8 mouse cellular contexts compared by ENCODE assay signal in genomic region chr10:111166057-111166841, GRCm38 (mm10). TPM values are rescaled to one million over a fixed set of nuclear protein-coding genes. Genes with fewer than 3 reads are reported as not detected.
DNase-seq lines count a peak whose midpoint lies in the region; ATAC-seq lines count a peak whose summit lies in the region.

No protein-coding gene starts in this region.

- no peak for ATAC-seq in heart, embryonic 15.5 days (replicated peaks; ENCODE audit: insufficient number of reproducible peaks, insufficient read depth, low FRiP score, low read depth)
- no peak for ATAC-seq in hindbrain, embryonic 12.5 days (ENCODE audit: low FRiP score)
- ATAC-seq in midbrain, embryonic 11.5 days (ENCODE audit: low FRiP score) = no peak

- 43% methylated on average over 4 of the region's 4 CpGs for WGBS in heart, embryonic 15.5 days
- 52% methylated on average over 4 of the region's 4 CpGs for WGBS in hindbrain, embryonic 12.5 days
- 53% methylated on average over 4 of the region's 4 CpGs for WGBS in midbrain, embryonic 11.5 days

- H3K36me3 ChIP-seq in heart, embryonic 15.5 days = no peaks in the 10 kb centered on the region
- H3K36me3 ChIP-seq in hindbrain, embryonic 12.5 days = no peaks in the 10 kb centered on the region
- no peaks in the 10 kb centered on the region for H3K36me3 ChIP-seq in midbrain, embryonic 11.5 days (ENCODE audit: control insufficient read depth, insufficient read depth, low read length)

- DNase-seq in heart, postnatal 36 days = no peak
- DNase-seq in Muller cell, postnatal 12 days (ENCODE audit: inconsistent ontology term) = peak; percentile 41
- DNase-seq in midbrain, embryonic 11.5 days (ENCODE audit: low spot score, missing footprints) = peak; percentile 76
- no peak for DNase-seq in adrenal gland, adult 2 months
- DNase-seq in layer of hippocampus, postnatal 14 days (ENCODE audit: low spot score in 2 of 2) = no peak
- DNase-seq in kidney, adult 8-10 months = no peak

- H3K27me3 ChIP-seq in heart, embryonic 15.5 days = no peaks in the 10 kb centered on the region
- H3K27me3 ChIP-seq in hindbrain, embryonic 12.5 days = no peaks in the 10 kb centered on the region
- no peaks in the 10 kb centered on the region for H3K27me3 ChIP-seq in midbrain, embryonic 11.5 days (ENCODE audit: control insufficient read depth, insufficient read depth, low read length)

- H3K4me3 ChIP-seq in heart, embryonic 15.5 days = peak overlapping the region; percentile 94
- H3K4me3 ChIP-seq in hindbrain, embryonic 12.5 days = peak overlapping the region; percentile 93
- peak overlapping the region; percentile 90 for H3K4me3 ChIP-seq in midbrain, embryonic 11.5 days (ENCODE audit: low read depth, low read length)

- H3K4me2 ChIP-seq in heart, embryonic 15.5 days = peak overlapping the region; percentile 58
- peak overlapping the region; percentile 65 for H3K4me2 ChIP-seq in hindbrain, embryonic 12.5 days (replicated peaks)
- H3K4me2 ChIP-seq in midbrain, embryonic 11.5 days = peak overlapping the region; percentile 69

- intact Hi-C loops in heart, postnatal 36 days (cut with DNase I) = loop anchor here (5.0 kb wide), 2 partner anchors 244 to 806 kb away; partner anchors contain the start of gene Krr1

- H3K9ac ChIP-seq in heart, embryonic 15.5 days = peak overlapping the region; percentile 97
- peak overlapping the region; percentile 90; the same call in 1 of the 2 replicates for H3K9ac ChIP-seq in hindbrain, embryonic 12.5 days
- H3K9ac ChIP-seq in midbrain, embryonic 11.5 days (ENCODE audit: low read length) = peak overlapping the region; percentile 91

- no peaks in the 10 kb centered on the region for H3K9me3 ChIP-seq in heart, embryonic 15.5 days (replicated peaks)
- no peaks in the 10 kb centered on the region for H3K9me3 ChIP-seq in hindbrain, embryonic 12.5 days (replicated peaks)
- no peaks in the 10 kb centered on the region for H3K9me3 ChIP-seq in midbrain, embryonic 11.5 days (ENCODE audit: control insufficient read depth, low read length)

- peaks cover 38% of the 10 kb centered on the region for H3K4me1 ChIP-seq in heart, embryonic 15.5 days (replicated peaks)
- peaks cover 13% of the 10 kb centered on the region for H3K4me1 ChIP-seq in hindbrain, embryonic 12.5 days
- H3K4me1 ChIP-seq in midbrain, embryonic 11.5 days (ENCODE audit: control insufficient read depth, insufficient read depth, low read length) = peaks cover 7% of the 10 kb centered on the region; the same call in 1 of the 2 replicates

- H3K27ac ChIP-seq in heart, embryonic 15.5 days = peak overlapping the region; percentile 96
- no peak overlapping the region for H3K27ac ChIP-seq in hindbrain, embryonic 12.5 days
- no peak overlapping the region for H3K27ac ChIP-seq in midbrain, embryonic 11.5 days (ENCODE audit: low read depth, low read length)

RNA-seq across cellular contexts. Expression of gene Osbpl8, which starts 1.7 kb away (rescaled TPM):
- polyA plus RNA-seq in heart, embryonic 15.5 days (2015; fragmentation: Nextera tagmentation; extraction: Ambion mirVana) = 26.9 and 32.8 TPM in 2 replicates
- 10 to 100 TPM; 70.4 to 71.4 TPM for total RNA-seq in heart, postnatal 36 days (2021)
- polyA plus RNA-seq in hindbrain, embryonic 12.5 days (2016; fragmentation: Nextera tagmentation; extraction: Ambion mirVana) = 22.4 and 24.0 TPM in 2 replicates
- polyA plus RNA-seq in midbrain, embryonic 11.5 days (2014; fragmentation: Nextera tagmentation; extraction: Ambion mirVana) = 11.9 and 15.0 TPM in 2 replicates
- total RNA-seq in adrenal gland, adult 2 months (2021) = 10 to 100 TPM; 24.8 to 24.9 TPM
- 1.2 and 1.6 TPM in 2 replicates for polyA plus RNA-seq in adrenal gland, adult 2 months (2012; rRNA removed)
- total RNA-seq in layer of hippocampus, postnatal 14 days (2021) = 10 to 100 TPM; 55.7 to 59.3 TPM

Comparison
In these comparisons a context has a peak if more than half of its experiments do, and no peak if none do; other contexts are left out.
1. DNase-seq: peak in Muller cell, postnatal 12 days (single experiment) and midbrain, embryonic 11.5 days (single experiment); none in heart, postnatal 36 days (0 of 2), adrenal gland, adult 2 months (single experiment), layer of hippocampus, postnatal 14 days (0 of 2) and kidney, adult 8-10 months (0 of 2).
2. Peak in every context shown above with its lines, with median percentiles within 50 percentile points of each other: H3K4me2 ChIP-seq, H3K4me3 ChIP-seq and H3K9ac ChIP-seq.